Mouse (Mus musculus): ENCODE results near the gene Rab11fip4.

The Rab11fip4 gene

DNA sequence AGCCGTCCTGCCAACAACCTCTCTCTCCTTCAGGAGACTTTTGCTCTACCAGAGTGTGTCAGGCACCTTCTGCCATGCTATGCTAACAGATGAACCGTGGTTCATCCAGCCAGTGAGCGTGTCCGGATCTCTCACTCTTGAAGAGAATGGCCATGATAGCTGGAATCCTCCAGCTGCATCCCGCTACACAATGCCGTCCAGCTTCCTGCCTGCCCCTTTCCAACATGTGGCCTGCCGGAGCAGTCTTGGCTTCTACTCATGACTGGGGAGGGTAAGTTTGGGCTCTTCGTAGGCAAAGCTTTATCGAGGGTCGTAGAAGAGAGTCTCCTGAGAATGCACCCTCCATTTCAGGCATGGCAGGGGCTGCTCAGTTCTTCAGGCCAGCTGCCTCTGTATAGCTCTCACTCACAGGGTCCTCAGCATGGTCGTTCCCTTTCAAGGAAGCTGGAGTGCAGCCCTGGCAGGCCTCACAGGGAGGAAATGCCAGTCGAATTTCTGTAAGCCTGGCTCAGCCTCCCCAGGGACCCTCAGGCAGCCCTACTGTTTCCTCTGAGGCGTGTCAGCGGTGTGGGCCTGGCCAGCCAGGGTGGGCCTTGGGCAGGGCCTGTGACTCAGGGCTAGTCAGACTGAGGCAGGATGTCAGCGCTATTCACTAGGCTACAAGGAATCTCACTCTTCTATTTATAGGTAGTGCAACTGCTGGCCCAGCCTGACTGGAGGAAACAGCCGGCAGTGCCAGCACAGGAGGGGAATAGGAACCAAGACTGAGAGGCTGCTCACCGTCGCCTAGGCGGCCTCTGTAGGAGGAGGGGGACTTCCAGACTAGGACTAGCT, 147.9 kb downstream of the Rab11fip4 start:
- no peak for DNase-seq (ENCODE audit: low read depth, low spot score)

DNA sequence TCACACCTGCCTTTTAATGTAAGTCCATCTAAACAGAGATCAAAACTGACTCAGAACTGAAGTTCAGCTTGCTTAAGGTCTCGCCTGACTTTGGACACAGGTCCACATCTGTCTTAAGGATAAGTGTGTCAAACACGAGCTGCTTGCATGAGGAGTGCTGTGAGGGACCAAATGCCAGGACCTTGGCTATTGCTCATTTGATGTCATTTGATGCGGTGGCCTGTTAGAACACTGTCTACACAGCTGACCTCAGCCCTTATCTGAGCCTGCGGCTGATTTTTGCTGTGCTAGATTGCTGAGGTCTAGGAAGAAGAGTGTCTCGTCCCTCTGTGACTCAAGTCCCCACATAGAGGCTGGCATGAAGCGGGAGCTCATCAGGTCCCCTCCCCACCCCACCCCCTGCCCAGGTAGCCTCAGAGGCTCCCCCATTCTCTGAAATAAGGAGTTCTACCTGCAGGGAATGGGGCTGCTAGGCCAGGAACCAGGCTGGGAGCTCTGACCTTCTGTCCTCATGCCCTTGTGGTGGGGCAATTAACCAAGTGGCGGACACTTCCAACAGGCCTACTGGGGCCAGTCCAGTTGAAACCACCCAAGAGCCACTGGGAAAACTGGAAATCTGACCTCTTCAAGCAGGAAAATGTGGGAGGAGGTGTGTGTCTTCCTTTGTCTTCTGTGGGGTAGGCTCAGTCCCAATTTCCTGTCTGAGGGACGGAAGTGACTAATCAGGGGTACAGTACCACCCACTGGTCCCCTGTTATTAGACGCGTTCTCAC, 149.9 kb downstream of the Rab11fip4 start:
- no peak for DNase-seq (ENCODE audit: low read depth, low spot score)

DNA sequence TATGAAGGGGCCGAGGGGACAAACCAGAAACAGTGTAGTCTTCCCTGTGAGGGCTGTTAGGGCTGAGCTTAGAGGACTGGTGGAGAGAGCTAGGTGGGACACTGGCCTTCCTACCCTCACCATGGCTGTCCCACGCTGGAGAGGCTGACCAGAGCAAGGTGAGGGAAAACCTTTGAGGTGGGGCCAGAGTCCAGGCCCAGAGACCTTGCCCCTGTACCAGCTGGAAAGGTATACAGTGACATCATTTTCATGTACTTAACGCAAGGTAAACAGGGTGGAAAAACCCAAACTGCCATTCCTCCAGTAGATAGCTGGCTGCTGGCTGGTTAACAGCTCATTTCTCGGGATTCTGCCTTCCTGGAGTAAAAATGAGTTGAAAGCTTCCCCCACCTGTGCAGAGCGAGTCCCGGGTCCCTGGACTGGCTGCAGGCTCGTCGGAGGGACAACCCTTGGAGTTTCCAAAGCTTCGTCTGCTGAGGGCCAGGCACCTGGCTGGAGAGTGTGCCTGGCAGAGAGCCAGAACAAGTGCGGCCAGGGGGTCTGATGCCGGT, 155.6 kb downstream of the Rab11fip4 start:
- no peak for DNase-seq (ENCODE audit: low read depth, low spot score)

All from CD4-positive, CD25-positive, alpha-beta regulatory T cell, adult 2 months (primary cell).